Mouse (Mus musculus): Measurements from ENCODE around the gene Ccdc14.

GRCm38 (mm10) chr16:34694477-34694876 lies 4.1 kb downstream of the Ccdc14 start:
- TF ChIP-seq CTCF (IDR thresholded peaks at IDR 0.05; ENCODE audit: extremely low read depth, insufficient read depth, insufficient read length, insufficient replicate concordance) (no peak), POLR2A (IDR thresholded peaks at IDR 0.05; ENCODE audit: low read depth, low read length) (no peak)

Measured in spleen, adult 2 months (tissue).